8 mouse cellular contexts compared by ENCODE assay signal in the genomic region with DNA sequence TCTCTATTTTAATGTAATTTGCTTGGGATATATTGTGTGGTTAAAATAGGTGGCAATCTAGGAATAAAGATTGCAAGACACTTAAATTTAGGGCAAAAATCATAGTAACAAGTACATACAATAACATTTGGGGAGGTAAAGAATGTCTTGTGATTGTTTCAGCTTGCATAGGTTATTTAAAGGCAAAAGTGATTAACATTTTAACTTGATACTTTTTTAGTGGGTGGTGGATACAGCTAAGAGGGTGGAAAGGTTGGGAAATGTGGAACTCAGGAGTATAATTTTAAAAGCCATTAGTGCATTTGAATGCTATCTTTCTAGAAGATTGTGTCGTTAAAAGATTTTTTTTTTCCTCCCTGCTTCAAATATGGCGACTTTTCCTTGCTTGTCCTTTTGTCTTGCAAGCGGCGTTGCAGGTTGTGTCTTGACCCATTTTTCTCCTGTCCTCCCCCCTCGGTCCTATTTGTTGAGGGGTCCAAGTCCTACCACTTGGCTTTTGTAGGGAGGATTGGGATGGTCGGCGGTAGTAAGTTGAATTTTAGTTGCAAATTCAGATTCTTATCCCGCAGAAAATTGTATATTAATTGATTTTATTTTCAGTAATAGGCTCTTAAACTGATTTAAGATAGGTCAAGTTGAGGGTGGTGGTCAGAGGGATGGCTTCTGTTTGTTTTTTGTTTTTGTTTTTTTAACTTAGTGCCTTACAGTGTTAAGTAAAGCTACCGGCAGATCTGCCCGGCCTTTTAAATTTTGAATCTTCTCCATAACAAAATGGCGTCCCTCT. TPM values are rescaled to one million over a fixed set of nuclear protein-coding genes. Genes with fewer than 3 reads are reported as not detected.
A peak's percentile ranks its signal among the peaks of the same experiment; 100 is the strongest.
DNase-seq lines count a peak whose midpoint lies in the region; ATAC-seq and TF ChIP-seq lines count a peak whose summit lies in the region.

No protein-coding gene starts in this region.

- peak overlapping the region; percentile 87 for H3K27ac ChIP-seq in testis, adult 2 months (ENCODE audit: control insufficient read depth, insufficient read depth, low read depth, low read length)
- H3K27ac ChIP-seq in kidney, embryonic 14.5 days (ENCODE audit: low read depth, low read length) = peak overlapping the region; percentile 99

- 0% methylated on average over 11 of the region's 11 CpGs for WGBS in kidney, embryonic 14.5 days

- H3K36me3 ChIP-seq in testis, adult 2 months (ENCODE audit: control insufficient read depth, insufficient read depth, low read length) = peaks cover 5% of the 10 kb centered on the region
- H3K36me3 ChIP-seq in kidney, embryonic 14.5 days (ENCODE audit: control insufficient read depth, insufficient read depth, low read length) = peaks cover 31% of the 10 kb centered on the region

- no peaks in the 10 kb centered on the region for H3K9me3 ChIP-seq in kidney, embryonic 14.5 days (ENCODE audit: control insufficient read depth, low read length)

- no peak for DNase-seq in testis, postnatal 14 days (ENCODE audit: low spot score)
- peak; percentile 58 for DNase-seq in cerebellum, adult 8-10 months
- peak; percentile 70 for DNase-seq in heart, adult 8-10 months (ENCODE audit: low spot score)
- peak; percentile 49 for DNase-seq in lung, postnatal 14 days
- peak; percentile 58 to 61 for DNase-seq in spleen, postnatal 10 days (ENCODE audit: low spot score in 2 of 2)
- no peak for DNase-seq in gastrocnemius, adult 8-10 months (ENCODE audit: low spot score in 2 of 2)

- H3K27me3 ChIP-seq in testis, adult 2 months (ENCODE audit: control insufficient read depth, insufficient read depth, low read length) = no peaks in the 10 kb centered on the region
- H3K27me3 ChIP-seq in kidney, embryonic 14.5 days (ENCODE audit: control insufficient read depth, insufficient read depth, low read length) = no peaks in the 10 kb centered on the region

- no peak for ATAC-seq in kidney, embryonic 14.5 days (ENCODE audit: low FRiP score, low TSS enrichment)

- TF ChIP-seq POLR2A in testis, adult 2 months (IDR thresholded peaks at IDR 0.05; ENCODE audit: control insufficient read depth, low read depth, low read length) = no peak

- peaks cover 2% of the 10 kb centered on the region; the same call in 1 of the 2 replicates for H3K4me1 ChIP-seq in testis, adult 2 months (ENCODE audit: control insufficient read depth, insufficient read depth, low read length)
- H3K4me1 ChIP-seq in kidney, embryonic 14.5 days (ENCODE audit: control insufficient read depth, insufficient read depth, low read length) = peaks cover 27% of the 10 kb centered on the region

- peak overlapping the region; percentile 98 for H3K4me2 ChIP-seq in kidney, embryonic 14.5 days (replicated peaks; ENCODE audit: low read depth, low read length)

- peak overlapping the region; percentile 97 for H3K9ac ChIP-seq in kidney, embryonic 14.5 days (ENCODE audit: low read depth, low read length)

- TF ChIP-seq CTCF in testis, adult 2 months (IDR thresholded peaks at IDR 0.05; ENCODE audit: control insufficient read depth, insufficient read depth, insufficient replicate concordance, low read depth, low read length) = no peak

- peak overlapping the region; percentile 85 for H3K4me3 ChIP-seq in testis, adult 2 months (ENCODE audit: control insufficient read depth, low read depth, low read length)
- peak overlapping the region; percentile 85 for H3K4me3 ChIP-seq in kidney, embryonic 14.5 days (ENCODE audit: low read length)

RNA-seq across cellular contexts. Expression of gene Ppp1r10, which starts 2.2 kb away (rescaled TPM):
- 100 and 104 TPM in 2 replicates for polyA plus RNA-seq in testis, adult 2 months (2012; rRNA removed)
- total RNA-seq in heart, adult 8-10 months (2022) = 10 to 100 TPM; 22.7 to 42.3 (median 25.8) TPM
- polyA plus RNA-seq in kidney, embryonic 14.5 days (2014; fragmentation: Nextera tagmentation; extraction: Ambion mirVana) = 30.6 and 44.7 TPM in 2 replicates
- 10 to 100 TPM; 13.0 to 30.1 (median 14.3) TPM for total RNA-seq in gastrocnemius, adult 8-10 months (2022)

RNA-seq across cellular contexts. Expression of gene Mrps18b, which starts 2.3 kb away (rescaled TPM):
- 81.8 and 83.3 TPM in 2 replicates for polyA plus RNA-seq in testis, adult 2 months (2012; rRNA removed)
- total RNA-seq in heart, adult 8-10 months (2022) = 10 to 100 TPM; 56.1 to 73.8 (median 57.0) TPM
- polyA plus RNA-seq in kidney, embryonic 14.5 days (2014; fragmentation: Nextera tagmentation; extraction: Ambion mirVana) = 79.0 and 101 TPM in 2 replicates
- 10 to 100 TPM; 57.4 to 60.4 (median 58.1) TPM for total RNA-seq in gastrocnemius, adult 8-10 months (2022)

RNA-seq across cellular contexts. Expression of gene Atat1, which starts 8.6 kb away (rescaled TPM):
- 158 and 171 TPM in 2 replicates for polyA plus RNA-seq in testis, adult 2 months (2012; rRNA removed)
- total RNA-seq in heart, adult 8-10 months (2022) = 1 to 10 TPM; 6.6 to 9.3 (median 8.3) TPM
- 76.5 and 92.2 TPM in 2 replicates for polyA plus RNA-seq in kidney, embryonic 14.5 days (2014; fragmentation: Nextera tagmentation; extraction: Ambion mirVana)
- 1 to 10 TPM; 2.9 to 4.4 (median 3.6) TPM for total RNA-seq in gastrocnemius, adult 8-10 months (2022)

RNA-seq across cellular contexts. Expression of gene 2310061I04Rik, which starts 21.2 kb away (rescaled TPM):
- polyA plus RNA-seq in testis, adult 2 months (2012; rRNA removed) = 144 and 172 TPM in 2 replicates
- 100 to 1,000 TPM in 3 of 4 experiments, 10 to 100 TPM in 1; 85.5 to 115 (median 106) TPM for total RNA-seq in heart, adult 8-10 months (2022)
- polyA plus RNA-seq in kidney, embryonic 14.5 days (2014; fragmentation: Nextera tagmentation; extraction: Ambion mirVana) = 36.2 and 41.5 TPM in 2 replicates
- total RNA-seq in gastrocnemius, adult 8-10 months (2022) = 10 to 100 TPM; 52.7 to 68.7 (median 62.6) TPM

RNA-seq across cellular contexts. Expression of gene Dhx16, which starts 38.8 kb away (rescaled TPM):
- 81.3 and 89.0 TPM in 2 replicates for polyA plus RNA-seq in testis, adult 2 months (2012; rRNA removed)
- total RNA-seq in heart, adult 8-10 months (2022) = 10 to 100 TPM; 18.7 to 20.8 (median 20.1) TPM
- polyA plus RNA-seq in kidney, embryonic 14.5 days (2014; fragmentation: Nextera tagmentation; extraction: Ambion mirVana) = 37.8 and 50.0 TPM in 2 replicates
- 10 to 100 TPM; 13.5 to 16.8 (median 16.0) TPM for total RNA-seq in gastrocnemius, adult 8-10 months (2022)

Comparison
In these comparisons a context has a peak if more than half of its experiments do, and no peak if none do; other contexts are left out.
1. DNase-seq: peak in cerebellum, adult 8-10 months (single experiment), heart, adult 8-10 months (single experiment), lung, postnatal 14 days (single experiment) and spleen, postnatal 10 days (2 of 2); none in testis, postnatal 14 days (single experiment) and gastrocnemius, adult 8-10 months (0 of 2).